Mouse (Mus musculus) right cerebral cortex, adult 18-20 months (tissue): ENCODE measurements at regions not wholly inside any gene's neighbourhood (a gene's known extent, or its start where the extent isn't known, plus 50 kb on each side); places are given as distances from the start of the nearest gene placed in this dataset.

Experiments used
- DNase-seq: peaks from one replicate; pipeline ENCODE4 v3.0.0; 2022; ENCODE audit warnings: mixed read lengths

GRCm38 (mm10) chr7:79517581-79518337, 51.6 kb upstream of the Polg start:
- no peak for DNase-seq

- peak; percentile 1 for DNase-seq
Measured at GRCm38 (mm10) chr7:79516287-79516686, 50.1 kb upstream of the Polg start.
